Mouse (Mus musculus): ENCODE results near the gene Ccdc77.

DNA sequence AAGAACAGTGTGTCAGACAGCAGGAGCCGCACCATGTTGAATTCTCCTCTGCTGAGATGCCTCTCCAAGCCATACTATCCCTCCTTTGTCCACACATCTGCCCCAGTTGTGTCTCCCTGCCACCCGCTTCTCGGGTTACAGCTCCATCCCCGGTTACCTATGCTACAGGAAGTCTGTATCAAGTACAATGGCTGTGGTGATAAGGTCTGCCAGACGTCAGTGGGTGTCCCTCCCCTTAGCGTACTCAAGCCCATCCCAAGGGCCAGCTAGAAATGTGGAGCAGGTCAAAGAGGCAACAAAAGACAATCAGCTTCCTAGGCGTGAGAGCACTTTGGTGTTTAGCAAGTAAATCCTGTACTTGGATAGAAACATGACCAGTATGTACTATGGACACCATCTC is 75.6 kb downstream of the Ccdc77 start:
- no peak for TF ChIP-seq ETS1 (IDR thresholded peaks at IDR 0.05; ENCODE audit: low read depth, low read length)
- TF ChIP-seq E2F4 (IDR thresholded peaks at IDR 0.05; ENCODE audit: borderline replicate concordance, low read depth, low read length), result no peak
- TF ChIP-seq MAX (IDR thresholded peaks at IDR 0.05; ENCODE audit: low read length), result no peak
